Mouse (Mus musculus) thymus, adult 18-20 months (tissue): ENCODE results near the gene Wnt2.

Experiments used
- DNase-seq, 2 experiments: peaks; one replicate each; pipeline ENCODE4 v3.0.0; 2022; ENCODE audit warnings: mixed read lengths in 2 of 2

The Wnt2 gene

GRCm38 (mm10) chr6:18029746-18030656 lies at the start of gene Wnt2:
Gene Wnt2, minus strand, starts transcription at chr6:18030585.
- no peak for DNase-seq

GRCm38 (mm10) chr6:18078615-18079014 lies 48.2 kb upstream of the Wnt2 start:
- DNase-seq = no peak

GRCm38 (mm10) chr6:18076986-18077385 lies 46.6 kb upstream of the Wnt2 start:
- DNase-seq = no peak

GRCm38 (mm10) chr6:18076577-18076976 lies 46.2 kb upstream of the Wnt2 start:
- no peak for DNase-seq

- DNase-seq = no peak
Observed at GRCm38 (mm10) chr6:18057899-18058298, 27.5 kb upstream of the Wnt2 start.

GRCm38 (mm10) chr6:18051702-18052101 lies 21.3 kb upstream of the Wnt2 start:
- DNase-seq = no peak

GRCm38 (mm10) chr6:18044299-18044698 lies 13.9 kb upstream of the Wnt2 start:
- DNase-seq = no peak

GRCm38 (mm10) chr6:18043172-18043571 lies 12.8 kb upstream of the Wnt2 start:
- DNase-seq = no peak

- DNase-seq = no peak
Observed at GRCm38 (mm10) chr6:18032271-18032670, 1.9 kb upstream of the Wnt2 start.

GRCm38 (mm10) chr6:18031509-18032010 lies 1.2 kb upstream of the Wnt2 start:
- no peak for DNase-seq

GRCm38 (mm10) chr6:18030868-18031508 lies 603 bp upstream of the Wnt2 start:
- DNase-seq = no peak

GRCm38 (mm10) chr6:18024133-18024794 lies 6.1 kb downstream of the Wnt2 start:
- DNase-seq = no peak

GRCm38 (mm10) chr6:18013346-18013745 lies 17.0 kb downstream of the Wnt2 start:
- no peak for DNase-seq

- no peak for DNase-seq
Observed at GRCm38 (mm10) chr6:18007356-18007755, 23.0 kb downstream of the Wnt2 start.

GRCm38 (mm10) chr6:18002065-18002464 lies 28.3 kb downstream of the Wnt2 start:
- DNase-seq = no peak

- no peak for DNase-seq
Observed at GRCm38 (mm10) chr6:17998497-17998896, 31.9 kb downstream of the Wnt2 start.

- no peak for DNase-seq
Observed at GRCm38 (mm10) chr6:17994956-17995790, 35.2 kb downstream of the Wnt2 start.

- DNase-seq = no peak
Observed at GRCm38 (mm10) chr6:17991625-17992024, 38.8 kb downstream of the Wnt2 start.

GRCm38 (mm10) chr6:17990173-17991028 lies 40.0 kb downstream of the Wnt2 start:
- DNase-seq = no peak

GRCm38 (mm10) chr6:17979361-17979760 lies 51.0 kb downstream of the Wnt2 start:
- DNase-seq = no peak

- DNase-seq = no peak
Observed at GRCm38 (mm10) chr6:17978881-17979280, 51.5 kb downstream of the Wnt2 start.
